Mouse (Mus musculus) kidney, postnatal 0 days (tissue): ENCODE measurements around the gene Dennd4a. TPM values are rescaled to one million over a fixed set of nuclear protein-coding genes. Genes with fewer than 3 reads are reported as not detected.

Source experiments
- ATAC-seq: fragments of 200-750 bp; cut with Nextera tagmentation; replicated peaks from 2 replicates; pipeline ENCODE4 v1.8.0; 2017; ENCODE audit warnings: low read depth, moderate number of reproducible peaks, moderate TSS enrichment, moderate library complexity; ENCODE audit not compliant: low FRiP score
- DNase-seq: peaks from one replicate; pipeline ENCODE4 v3.0.0-alpha.2; 2016; ENCODE audit warnings: low spot score
- H3K27ac ChIP-seq: fragments of 300-500 bp; sonication (generic); 2 replicates; pipeline ENCODE4 v1.5.1; 2014; ENCODE audit warnings: mild to moderate bottlenecking
- H3K27me3 ChIP-seq: fragments of 300-500 bp; sonication (generic); 2 replicates; pipeline ENCODE4 v1.6.1; 2014; ENCODE audit warnings: low read length, mixed read lengths; ENCODE audit not compliant: insufficient read depth
- H3K36me3 ChIP-seq: fragments of 300-500 bp; sonication (generic); 2 replicates; pipeline ENCODE4 v1.6.1; 2014; ENCODE audit warnings: low read length, mixed read lengths; ENCODE audit not compliant: insufficient read depth
- H3K4me1 ChIP-seq: fragments of 300-500 bp; sonication (generic); replicated peaks from 2 replicates; pipeline ENCODE4 v1.6.1; 2014; ENCODE audit warnings: antibody characterized with exemption, low read length, mixed read lengths; ENCODE audit not compliant: insufficient read depth
- H3K4me2 ChIP-seq: fragments of 300-500 bp; sonication (generic); 2 replicates; pipeline ENCODE4 v1.6.1; 2014; ENCODE audit warnings: mild to moderate bottlenecking, low read length, moderate library complexity, mixed read lengths
- H3K4me3 ChIP-seq: fragments of 300-500 bp; sonication (generic); replicated peaks from 2 replicates; pipeline ENCODE4 v1.5.1; 2014; ENCODE audit warnings: low read depth, low read length
- H3K9ac ChIP-seq: fragments of 300-500 bp; sonication (generic); 2 replicates; pipeline ENCODE4 v1.6.1; 2014; ENCODE audit warnings: low read depth, low read length
- H3K9me3 ChIP-seq: fragments of 300-500 bp; sonication (generic); replicated peaks from 2 replicates; pipeline ENCODE4 v1.6.1; 2016; ENCODE audit warnings: low read length, inconsistent platforms, mixed read lengths
- CTCF ChIP-seq: IDR thresholded peaks from 2 replicates; pipeline ENCODE4 v1.5.1; 2016; ENCODE audit warnings: antibody characterized with exemption, low read depth, mild to moderate bottlenecking, moderate library complexity
- WGBS: fragments of 180-500 bp; shearing (Covaris S2); extraction: QIAGEN DNeasy Blood & Tissue Kit; methylation state at CpG from one replicate; pipeline ENCODE4 v1.1.7; 2014; 5-methylcytosine and 5-hydroxymethylcytosine counted together
- polyA plus RNA-seq: library from polyadenylated mRNA; unstranded; fragments of >200 nt; fragmentation: Nextera tagmentation; extraction: Ambion mirVana; gene quantifications from 2 replicates; pipeline ENCODE4 v1.2.1, GENCODE M21; 2015

Gene Dennd4a
- 2.7 and 3.6 TPM in 2 replicates for polyA plus RNA-seq

GRCm38 (mm10) chr9:64810822-64811537 lies at the start of gene Dennd4a:
TSS of gene Dennd4a (plus strand) at chr9:64811340.
- Histone ChIP-seq H3K27me3 (no peaks in the 10 kb centered on the region), H3K27ac (peak within 1 kb of the TSS; percentile 65), H3K4me1 (no peaks in the 10 kb centered on the region), H3K9ac (peak within 1 kb of the TSS; percentile 70), H3K9me3 (no peaks in the 10 kb centered on the region), H3K4me3 (peak within 1 kb of the TSS; percentile 77), H3K4me2 (peak within 1 kb of the TSS; percentile 72), H3K36me3 (no peaks in the 10 kb centered on the region)
- no peak for TF ChIP-seq CTCF
- ATAC-seq = peak; percentile 99
- under 1% methylated on average over 51 of the region's 51 CpGs for whole genome bisulfite sequencing
- peak; percentile 100 for DNase-seq

- H3K27me3 ChIP-seq = no peaks in the 10 kb centered on the region
- no peak overlapping the region for H3K4me3 ChIP-seq
- H3K4me2 ChIP-seq = no peak overlapping the region
- DNase-seq = no peak
- no peak overlapping the region for H3K27ac ChIP-seq
- TF ChIP-seq CTCF = no peak
- 85% methylated on average over 2 of the region's 2 CpGs for WGBS
- ATAC-seq = no peak
- H3K9ac ChIP-seq = no peak overlapping the region
- no peaks in the 10 kb centered on the region for H3K36me3 ChIP-seq
- no peaks in the 10 kb centered on the region for H3K9me3 ChIP-seq
- no peaks in the 10 kb centered on the region for H3K4me1 ChIP-seq
Observed at GRCm38 (mm10) chr9:64764824-64765223, 46.3 kb upstream of the Dennd4a start.

GRCm38 (mm10) chr9:64766136-64766535 lies 45.0 kb upstream of the Dennd4a start:
- Histone ChIP-seq H3K4me1 (no peaks in the 10 kb centered on the region), H3K4me2 (no peak overlapping the region), H3K4me3 (no peak overlapping the region), H3K9ac (no peak overlapping the region), H3K36me3 (no peaks in the 10 kb centered on the region), H3K27me3 (no peaks in the 10 kb centered on the region), H3K27ac (no peak overlapping the region), H3K9me3 (no peaks in the 10 kb centered on the region)
- ATAC-seq (no peak), DNase-seq (no peak)
- WGBS = 87% methylated on average over 3 of the region's 3 CpGs
- TF ChIP-seq CTCF = 0 out of 2 replicates have a peak, but pooled peaks have one; percentile 2

GRCm38 (mm10) chr9:64767796-64768195 lies 43.3 kb upstream of the Dennd4a start:
- Histone ChIP-seq H3K4me2 (no peak overlapping the region), H3K9me3 (no peaks in the 10 kb centered on the region), H3K27ac (no peak overlapping the region), H3K36me3 (no peaks in the 10 kb centered on the region), H3K4me1 (no peaks in the 10 kb centered on the region), H3K27me3 (no peaks in the 10 kb centered on the region), H3K9ac (no peak overlapping the region), H3K4me3 (no peak overlapping the region)
- 38% methylated on average over 1 of the region's 1 CpGs for WGBS
- no peak for ATAC-seq
- DNase-seq = no peak
- TF ChIP-seq CTCF = no peak

- 47% methylated on average over 9 of the region's 9 CpGs for WGBS
- H3K4me1 ChIP-seq = no peaks in the 10 kb centered on the region
- DNase-seq = peak; percentile 77
- H3K27me3 ChIP-seq = no peaks in the 10 kb centered on the region
- no peak overlapping the region for H3K27ac ChIP-seq
- TF ChIP-seq CTCF = peak; percentile 69
- H3K4me3 ChIP-seq = no peak overlapping the region
- H3K4me2 ChIP-seq = no peak overlapping the region
- no peak overlapping the region for H3K9ac ChIP-seq
- no peaks in the 10 kb centered on the region for H3K9me3 ChIP-seq
- no peak for ATAC-seq
- H3K36me3 ChIP-seq = no peaks in the 10 kb centered on the region
Observed at GRCm38 (mm10) chr9:64769066-64769695, 42.0 kb upstream of the Dennd4a start.

- ATAC-seq = no peak
- no peaks in the 10 kb centered on the region for H3K27me3 ChIP-seq
- H3K9ac ChIP-seq = no peak overlapping the region
- TF ChIP-seq CTCF = no peak
- WGBS = 92% methylated on average over 6 of the region's 6 CpGs
- H3K9me3 ChIP-seq = no peaks in the 10 kb centered on the region
- no peak overlapping the region for H3K4me3 ChIP-seq
- H3K27ac ChIP-seq = no peak overlapping the region
- no peak overlapping the region for H3K4me2 ChIP-seq
- no peaks in the 10 kb centered on the region for H3K4me1 ChIP-seq
- no peaks in the 10 kb centered on the region for H3K36me3 ChIP-seq
- DNase-seq = no peak
Observed at GRCm38 (mm10) chr9:64769911-64770310, 41.2 kb upstream of the Dennd4a start.
